Mouse (Mus musculus): ENCODE data around the gene Lrrc38. TPM values are rescaled to one million over a fixed set of nuclear protein-coding genes. Genes with fewer than 3 reads are reported as not detected.
"Not testable (repeated sequence)": the region's sequence is repeated elsewhere in the genome, so short reads cannot be mapped to it uniquely, and the experiment has no call there.

Lrrc38 gene
- total RNA-seq, 2 experiments from 2014 or later: 0.82 to 1.4 TPM

GRCm38 (mm10) chr4:143330566-143330965 lies 19.0 kb upstream of the Lrrc38 start:
- Histone ChIP-seq H3K27ac (no peak overlapping the region), H3K4me3 (no peak overlapping the region)
- TF ChIP-seq CTCF (conservative IDR thresholded peaks at IDR 0.05): no peak
- no peak for DNase-seq (ENCODE audit: low spot score in 2 of 2)

GRCm38 (mm10) chr4:143331787-143332186 lies 17.8 kb upstream of the Lrrc38 start:
- TF ChIP-seq CTCF (conservative IDR thresholded peaks at IDR 0.05): no peak
- H3K27ac ChIP-seq: no peak overlapping the region
- H3K4me3 ChIP-seq: no peak overlapping the region
- no peak for DNase-seq (ENCODE audit: low spot score in 2 of 2)

DNA sequence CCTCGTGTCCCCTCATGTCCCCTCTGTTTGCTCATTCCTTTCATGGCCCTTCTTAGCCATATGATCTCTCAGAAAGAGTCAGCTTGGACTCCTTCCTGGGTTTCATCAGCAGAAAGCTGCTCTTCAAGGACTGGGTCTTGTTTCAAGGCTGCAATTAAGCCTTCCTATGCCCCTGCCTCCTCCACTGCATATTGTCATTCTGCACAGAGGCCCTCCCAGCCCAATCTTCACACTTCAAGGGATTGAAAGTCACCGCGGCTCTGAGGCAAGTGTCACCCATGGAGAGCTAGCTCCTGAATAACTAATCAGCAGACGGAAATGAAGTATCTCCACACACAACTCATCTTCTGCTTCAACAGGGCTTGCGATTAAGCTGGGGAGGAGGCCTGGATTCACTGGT lies 15.4 kb upstream of the Lrrc38 start:
- Histone ChIP-seq H3K4me3 (no peak overlapping the region), H3K27ac (no peak overlapping the region)
- DNase-seq (ENCODE audit: low spot score in 2 of 2): no peak
- TF ChIP-seq CTCF (conservative IDR thresholded peaks at IDR 0.05): no peak

DNA sequence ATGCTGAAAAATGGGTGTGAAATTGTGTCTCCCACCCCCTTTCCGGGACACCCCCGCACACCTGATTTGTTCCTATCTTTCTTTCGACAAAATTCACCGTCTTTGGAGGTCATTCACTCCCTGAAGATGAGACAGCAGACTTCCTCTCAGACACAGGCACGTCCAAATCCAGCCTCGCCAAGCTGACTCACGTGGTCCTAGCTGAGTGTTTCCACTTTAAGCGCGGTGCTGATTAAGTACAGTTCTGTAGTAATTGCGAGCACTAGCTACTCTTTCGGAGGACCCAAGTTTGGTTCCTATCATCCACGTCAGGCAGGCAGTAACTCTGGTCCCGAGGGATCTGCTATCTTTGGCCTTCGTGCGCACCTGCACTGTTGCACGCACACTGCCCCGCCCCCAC lies 14.6 kb upstream of the Lrrc38 start:
- no peak overlapping the region for H3K4me3 ChIP-seq
- no peak overlapping the region for H3K27ac ChIP-seq
- no peak for TF ChIP-seq CTCF (conservative IDR thresholded peaks at IDR 0.05)
- DNase-seq (ENCODE audit: low spot score in 2 of 2): no peak

DNA sequence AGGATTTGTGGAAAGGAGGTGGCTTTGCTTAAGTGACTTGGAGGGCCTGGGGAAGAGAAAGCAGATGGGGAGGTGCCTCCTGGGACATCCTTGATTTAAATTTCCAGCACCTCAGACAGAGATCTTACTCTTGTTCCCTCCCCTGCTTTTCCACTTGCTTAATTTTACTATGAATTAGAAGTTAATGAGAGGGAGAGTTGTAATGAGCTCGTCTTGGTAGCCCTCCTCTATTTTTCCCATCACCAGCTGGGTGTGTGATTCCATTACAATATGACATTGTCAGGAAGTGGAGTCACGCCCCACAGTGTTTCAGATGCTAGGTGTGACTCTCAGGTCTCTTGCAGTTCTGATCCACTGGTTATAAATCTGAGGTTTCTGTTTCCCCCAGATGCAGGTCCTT lies 13.5 kb upstream of the Lrrc38 start:
- no peak for TF ChIP-seq CTCF (conservative IDR thresholded peaks at IDR 0.05)
- no peak for DNase-seq (ENCODE audit: low spot score in 2 of 2)
- Histone ChIP-seq H3K4me3 (no peak overlapping the region), H3K27ac (no peak overlapping the region)

GRCm38 (mm10) chr4:143339808-143340207 lies 9.7 kb upstream of the Lrrc38 start:
- no peak for DNase-seq (ENCODE audit: low spot score in 2 of 2)
- no peak overlapping the region for H3K4me3 ChIP-seq

DNA sequence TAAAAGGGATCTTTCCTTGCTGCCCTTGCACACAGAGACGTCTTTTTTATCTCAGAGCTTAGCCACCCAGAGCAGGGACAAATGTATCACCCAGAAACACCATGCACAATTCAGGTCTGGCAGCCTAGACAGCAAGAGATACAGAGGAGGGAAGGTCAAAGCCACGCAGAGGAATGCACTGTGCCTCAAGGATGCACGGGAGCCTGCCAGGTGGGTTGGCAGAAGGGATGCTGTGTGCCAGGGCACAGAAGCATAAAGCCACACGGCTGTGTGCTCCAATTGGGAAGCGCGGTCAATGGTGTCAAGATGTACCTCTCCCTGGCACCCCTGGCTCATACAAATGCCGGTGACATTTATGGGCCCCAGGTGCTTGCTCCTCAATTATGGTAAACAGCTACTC lies 8.1 kb upstream of the Lrrc38 start:
- DNase-seq (ENCODE audit: low spot score in 2 of 2): no peak
- Histone ChIP-seq H3K27ac (no peak overlapping the region), H3K4me3 (no peak overlapping the region)
- TF ChIP-seq CTCF (conservative IDR thresholded peaks at IDR 0.05): no peak

More at GRCm38 (mm10) chr4:143339808-143340207, 9.7 kb upstream of the Lrrc38 start:
- H3K27ac ChIP-seq: no peak overlapping the region
- TF ChIP-seq CTCF (conservative IDR thresholded peaks at IDR 0.05): no peak

DNA sequence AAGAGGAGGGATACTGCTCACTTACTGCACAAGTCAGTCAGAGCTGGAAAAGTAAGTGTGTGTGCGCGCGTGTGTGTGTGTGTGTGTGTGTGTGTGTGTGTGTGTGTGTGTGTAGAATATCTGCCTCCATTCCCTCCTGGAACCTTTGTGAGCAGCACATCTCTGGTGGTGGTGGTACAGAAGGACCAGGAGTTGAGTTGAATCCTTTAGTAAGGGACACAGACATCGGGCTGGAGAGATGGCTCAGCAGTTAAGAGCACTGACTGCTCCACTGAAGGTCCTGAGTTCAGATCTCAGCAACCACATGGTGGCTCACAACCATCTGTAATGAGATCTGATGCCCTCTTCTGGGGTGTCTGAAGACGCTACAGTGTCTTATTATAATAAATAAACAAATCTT lies 4.1 kb upstream of the Lrrc38 start:
- not testable (repeated sequence) for H3K27ac ChIP-seq; H3K4me3 ChIP-seq; DNase-seq (ENCODE audit: low spot score in 2 of 2)

DNA sequence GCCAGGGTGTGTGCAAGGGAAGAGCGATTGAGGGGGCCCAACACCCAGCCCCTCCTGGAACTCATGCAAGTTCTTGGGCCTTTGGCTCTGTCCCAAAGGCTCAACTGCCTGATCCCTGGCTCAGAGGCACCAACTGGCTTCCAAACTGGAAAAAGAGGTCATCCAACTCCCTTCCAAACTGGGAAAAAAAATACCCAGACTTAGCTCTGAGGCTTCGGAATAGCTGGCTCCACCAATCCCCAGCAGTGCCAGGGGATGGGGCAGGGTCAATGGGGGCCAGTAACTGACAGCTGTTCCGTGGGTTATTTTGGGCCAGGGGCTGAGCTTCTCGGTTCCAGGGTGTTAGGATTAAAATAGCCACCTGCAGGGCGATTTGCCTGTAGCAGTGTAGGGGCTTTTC lies 879 bp upstream of the Lrrc38 start:
- no peak overlapping the region for H3K4me3 ChIP-seq
- DNase-seq (ENCODE audit: low spot score in 2 of 2): no peak
- no peak overlapping the region for H3K27ac ChIP-seq
- no peak for TF ChIP-seq CTCF (conservative IDR thresholded peaks at IDR 0.05)

DNA sequence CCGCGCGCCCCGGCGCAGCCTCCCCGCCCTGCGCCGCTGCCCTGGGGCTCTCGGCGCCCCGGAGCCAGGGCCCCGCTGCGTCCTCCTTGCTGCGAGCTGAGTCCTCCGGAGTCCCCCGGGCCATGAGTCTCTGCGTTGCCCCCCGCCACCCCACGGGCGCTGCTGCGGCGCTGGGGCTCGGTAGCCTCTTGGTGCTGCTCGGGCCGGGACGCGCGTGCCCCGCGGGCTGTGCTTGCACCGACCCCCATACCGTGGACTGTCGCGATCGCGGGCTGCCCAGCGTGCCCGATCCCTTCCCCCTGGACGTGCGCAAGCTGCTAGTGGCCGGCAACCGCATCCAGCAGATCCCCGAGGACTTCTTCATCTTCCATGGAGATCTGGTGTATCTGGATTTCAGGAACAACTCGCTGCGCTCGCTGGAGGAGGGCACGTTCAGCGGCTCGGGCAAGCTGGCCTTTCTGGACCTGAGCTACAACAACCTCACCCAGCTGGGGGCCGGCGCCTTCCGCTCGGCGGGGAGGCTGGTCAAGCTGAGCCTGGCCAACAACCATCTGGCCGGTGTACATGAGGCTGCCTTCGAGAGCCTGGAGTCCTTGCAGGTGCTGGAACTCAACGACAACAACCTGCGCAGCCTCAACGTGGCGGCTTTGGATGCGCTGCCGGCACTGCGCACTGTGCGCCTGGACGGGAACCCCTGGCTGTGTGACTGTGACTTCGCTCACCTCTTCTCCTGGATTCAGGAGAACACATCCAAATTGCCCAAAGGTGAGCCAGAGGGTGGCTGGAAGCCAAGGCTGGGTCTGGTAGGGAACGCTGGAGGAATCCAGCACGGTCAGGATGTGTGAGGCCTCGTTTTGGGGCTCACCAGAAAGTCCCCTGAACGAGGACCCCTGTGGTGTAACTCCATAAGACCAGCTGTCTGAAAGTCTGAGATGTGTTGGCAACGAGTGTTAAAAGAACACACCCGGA lies 774 bp downstream of the Lrrc38 start:
- H3K27ac ChIP-seq: peak overlapping the region; percentile 36; the same call in 1 of the 2 replicates
- peak overlapping the region; percentile 53 for H3K4me3 ChIP-seq
- TF ChIP-seq CTCF (conservative IDR thresholded peaks at IDR 0.05): no peak
- DNase-seq (ENCODE audit: low spot score in 2 of 2): no peak

DNA sequence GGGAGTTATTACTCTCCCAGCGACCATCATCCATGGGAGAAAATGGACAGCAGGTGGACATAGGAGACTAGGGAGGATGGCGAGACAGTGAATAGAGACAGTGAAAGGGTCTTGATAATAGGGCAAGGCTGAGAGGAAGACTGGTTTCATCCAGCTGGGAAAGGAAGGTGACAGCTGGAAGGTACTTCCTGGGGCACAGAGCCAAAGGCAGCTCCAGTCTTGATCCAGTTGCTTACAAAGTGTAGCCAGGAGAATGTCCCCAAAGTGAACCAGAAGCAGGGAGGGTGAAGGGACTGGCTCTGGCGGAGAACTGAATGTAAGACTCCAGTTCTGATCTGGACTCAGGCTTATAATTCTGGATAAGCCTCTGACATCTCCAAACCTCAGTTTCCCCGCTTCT lies 2.7 kb downstream of the Lrrc38 start:
- Histone ChIP-seq H3K4me3 (no peak overlapping the region), H3K27ac (no peak overlapping the region)
- DNase-seq (ENCODE audit: low spot score in 2 of 2): no peak
- TF ChIP-seq CTCF (conservative IDR thresholded peaks at IDR 0.05): no peak

GRCm38 (mm10) chr4:143361520-143361919 lies 12.0 kb downstream of the Lrrc38 start:
- no peak for DNase-seq (ENCODE audit: low spot score in 2 of 2)
- no peak overlapping the region for H3K4me3 ChIP-seq
- no peak for TF ChIP-seq CTCF (conservative IDR thresholded peaks at IDR 0.05)
- H3K27ac ChIP-seq: no peak overlapping the region

DNA sequence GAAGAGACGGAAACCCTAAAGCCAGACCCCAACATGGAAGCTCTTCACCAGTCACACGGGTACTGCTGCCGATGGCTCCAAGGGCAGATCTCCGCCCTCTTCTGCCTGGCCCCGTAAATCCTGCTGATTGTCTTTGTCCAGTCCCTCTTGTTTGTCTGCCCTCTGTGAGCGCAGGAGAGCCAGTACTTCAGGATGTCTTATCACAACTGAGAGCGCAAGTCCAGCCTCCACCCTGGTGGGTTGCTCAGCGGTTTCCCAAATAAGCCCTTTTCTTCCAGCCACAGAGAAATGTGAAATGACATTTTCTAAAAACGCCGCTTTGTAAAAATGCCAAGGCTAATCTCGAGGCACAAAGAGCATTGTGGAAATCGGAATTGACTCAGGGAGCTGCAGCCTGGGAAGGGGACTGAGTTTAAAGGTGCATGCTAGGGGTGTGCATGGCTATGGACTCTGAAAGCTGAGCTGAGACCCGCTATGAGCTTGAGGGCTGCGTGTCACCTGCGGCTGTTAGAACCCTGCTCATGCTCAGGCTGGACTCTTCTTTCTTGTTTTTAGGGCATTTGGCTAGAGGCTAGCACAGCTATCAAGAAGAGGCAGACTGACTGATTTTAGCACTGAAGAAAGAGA lies 17.0 kb downstream of the Lrrc38 start:
- DNase-seq (ENCODE audit: low spot score in 2 of 2): no peak
- H3K27ac ChIP-seq: no peak overlapping the region
- H3K4me3 ChIP-seq: no peak overlapping the region
- TF ChIP-seq CTCF (conservative IDR thresholded peaks at IDR 0.05): no peak

- no peak for DNase-seq (ENCODE audit: low spot score in 2 of 2)
- no peak overlapping the region for H3K27ac ChIP-seq
- TF ChIP-seq CTCF (conservative IDR thresholded peaks at IDR 0.05): no peak
- H3K4me3 ChIP-seq: no peak overlapping the region
Measured at GRCm38 (mm10) chr4:143379480-143379879, 29.9 kb downstream of the Lrrc38 start.

Measured in layer of hippocampus, adult 2 months (tissue).